Mouse (Mus musculus) neural tube, embryonic 14.5 days (tissue): ENCODE measurements around the gene Cggbp1. TPM values are rescaled to one million over a fixed set of nuclear protein-coding genes. Genes with fewer than 3 reads are reported as not detected.

Experiments used
- ATAC-seq: fragments of 200-750 bp; cut with Nextera tagmentation; 2 replicates; pipeline ENCODE4 v1.8.0; 2017; ENCODE audit warnings: low read depth, mild to moderate bottlenecking, moderate TSS enrichment, moderate library complexity
- H3K27ac ChIP-seq: fragments of 300-500 bp; sonication (generic); 2 replicates; pipeline ENCODE4 v1.5.1; 2014; ENCODE audit warnings: low read depth, mild to moderate bottlenecking, control low read depth, low read length, moderate library complexity, mixed read lengths
- H3K27me3 ChIP-seq: fragments of 300-500 bp; sonication (generic); 2 replicates; pipeline ENCODE4 v1.6.1; 2014; ENCODE audit warnings: low read length; ENCODE audit not compliant: control insufficient read depth, insufficient read depth
- H3K36me3 ChIP-seq: fragments of 300-500 bp; sonication (generic); 2 replicates; pipeline ENCODE4 v1.6.1; 2014; ENCODE audit warnings: low read length, mixed read lengths; ENCODE audit not compliant: control insufficient read depth, insufficient read depth
- H3K4me1 ChIP-seq: fragments of 300-500 bp; sonication (generic); 2 replicates; pipeline ENCODE4 v1.6.1; 2014; ENCODE audit warnings: low read length; ENCODE audit not compliant: control insufficient read depth, insufficient read depth
- H3K4me2 ChIP-seq: fragments of 300-500 bp; sonication (generic); 2 replicates; pipeline ENCODE4 v1.6.1; 2014; ENCODE audit warnings: mild to moderate bottlenecking, low read depth, low read length, control low read depth
- H3K4me3 ChIP-seq: fragments of 300-500 bp; sonication (generic); 2 replicates; pipeline ENCODE4 v1.5.1; 2014; ENCODE audit warnings: low read depth, low read length, control low read depth, mixed read lengths
- H3K9ac ChIP-seq: fragments of 300-500 bp; sonication (generic); replicated peaks from 2 replicates; pipeline ENCODE4 v1.6.1; 2014; ENCODE audit warnings: low read depth, mild to moderate bottlenecking, control low read depth, low read length, mixed read lengths
- H3K9me3 ChIP-seq: fragments of 300-500 bp; sonication (generic); 2 replicates; pipeline ENCODE4 v1.6.1; 2016; ENCODE audit warnings: low read length; ENCODE audit not compliant: control insufficient read depth
- WGBS: fragments of 180-500 bp; shearing (Covaris S2); extraction: QIAGEN DNeasy Blood & Tissue Kit; methylation state at CpG from one replicate; pipeline ENCODE4 v1.1.7; 2014; 5-methylcytosine and 5-hydroxymethylcytosine counted together
- polyA plus RNA-seq: library from polyadenylated mRNA; unstranded; fragments of >200 nt; fragmentation: Nextera tagmentation; extraction: Ambion mirVana; gene quantifications from 2 replicates; pipeline ENCODE4 v1.2.1, GENCODE M21; 2014

Cggbp1 gene
- polyA plus RNA-seq, 1 experiment from 2014 or later = 81.7 TPM

DNA sequence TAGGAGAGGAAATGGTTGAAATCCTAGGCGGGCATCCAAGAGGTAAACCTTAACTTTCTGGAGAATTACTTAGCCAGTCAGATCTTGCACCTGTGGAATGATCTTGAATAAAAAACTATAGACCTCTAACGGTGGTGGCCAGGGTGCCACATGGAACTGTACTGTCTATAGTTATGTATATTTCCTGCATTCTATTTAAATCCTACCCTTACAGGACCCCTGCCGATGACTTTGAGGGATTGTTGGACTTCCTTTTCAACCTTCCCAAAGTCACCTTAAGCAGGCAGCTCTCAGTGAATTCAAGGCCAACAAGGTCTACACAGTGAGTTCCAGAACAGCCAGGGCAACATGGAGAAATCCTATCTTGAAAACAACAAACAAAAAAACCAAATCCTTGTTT, 37.7 kb downstream of the Cggbp1 start:
- Histone ChIP-seq H3K27me3 (no peaks in the 10 kb centered on the region), H3K4me3 (no peak overlapping the region)
- no peak for ATAC-seq

GRCm38 (mm10) chr16:64899084-64899483, 47.3 kb downstream of the Cggbp1 start:
- no peaks in the 10 kb centered on the region for H3K27me3 ChIP-seq
- H3K36me3 ChIP-seq = no peaks in the 10 kb centered on the region
- no peak overlapping the region for H3K4me3 ChIP-seq
- H3K9me3 ChIP-seq = no peaks in the 10 kb centered on the region
- H3K27ac ChIP-seq = no peak overlapping the region
- H3K9ac ChIP-seq = no peak overlapping the region
- no peaks in the 10 kb centered on the region for H3K4me1 ChIP-seq
- no peak overlapping the region for H3K4me2 ChIP-seq
- no peak for ATAC-seq
- 82% methylated on average over 2 of the region's 2 CpGs for WGBS

More for the DNA sequence above, 37.7 kb downstream of the Cggbp1 start:
- 92% methylated on average over 3 of the region's 3 CpGs for WGBS
- Histone ChIP-seq H3K36me3 (no peaks in the 10 kb centered on the region), H3K4me2 (no peak overlapping the region), H3K4me1 (no peaks in the 10 kb centered on the region), H3K9ac (no peak overlapping the region), H3K27ac (no peak overlapping the region), H3K9me3 (no peaks in the 10 kb centered on the region)

DNA sequence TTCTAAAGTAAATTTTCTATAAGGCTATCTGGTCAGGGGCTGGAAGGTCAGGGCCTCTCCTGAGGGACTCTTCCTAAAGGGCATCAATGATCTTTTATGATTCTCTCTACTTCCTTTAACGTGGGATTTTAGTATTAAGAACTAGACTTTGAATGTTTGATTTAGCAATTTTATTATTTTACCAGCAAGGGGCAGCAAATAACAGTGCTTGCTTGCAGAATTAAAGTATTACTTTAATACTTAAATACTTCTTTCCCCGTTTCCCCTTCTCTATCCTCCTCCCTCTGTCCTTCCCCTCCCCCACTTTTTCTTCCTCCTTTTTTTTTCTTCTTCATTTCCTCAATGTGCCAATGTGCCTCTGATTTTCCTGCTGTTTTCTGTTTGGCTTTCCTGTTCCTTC, 51.5 kb downstream of the Cggbp1 start:
- no peak overlapping the region for H3K4me3 ChIP-seq
- H3K4me2 ChIP-seq = no peak overlapping the region
- no peaks in the 10 kb centered on the region for H3K27me3 ChIP-seq
- H3K4me1 ChIP-seq = no peaks in the 10 kb centered on the region
- WGBS = 47% methylated on average over 2 of the region's 2 CpGs
- H3K27ac ChIP-seq = no peak overlapping the region
- no peaks in the 10 kb centered on the region for H3K36me3 ChIP-seq
- H3K9ac ChIP-seq = no peak overlapping the region
- H3K9me3 ChIP-seq = no peaks in the 10 kb centered on the region
- ATAC-seq = no peak

DNA sequence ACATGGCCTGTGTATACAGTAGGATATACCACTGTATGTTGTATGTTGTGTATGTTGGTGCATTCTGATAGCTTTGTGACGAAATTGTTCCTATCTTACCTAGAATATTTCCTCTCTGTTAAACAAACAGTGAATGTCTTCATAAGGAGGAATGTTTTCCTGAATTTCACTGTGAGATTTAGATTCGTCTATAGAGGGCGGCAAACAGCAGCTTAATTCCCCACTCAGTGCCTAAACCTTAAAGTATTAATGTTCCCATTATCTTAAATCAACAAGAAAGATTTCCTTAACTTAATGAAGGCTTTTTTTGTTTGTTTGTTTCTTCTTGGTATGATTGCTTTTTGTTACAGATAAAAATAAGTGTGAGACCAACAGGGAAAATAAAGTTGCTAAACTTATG, 55.3 kb downstream of the Cggbp1 start:
- Histone ChIP-seq H3K27ac (no peak overlapping the region), H3K4me1 (no peaks in the 10 kb centered on the region), H3K4me2 (no peak overlapping the region), H3K9me3 (no peaks in the 10 kb centered on the region), H3K36me3 (no peaks in the 10 kb centered on the region), H3K27me3 (no peaks in the 10 kb centered on the region), H3K4me3 (no peak overlapping the region), H3K9ac (no peak overlapping the region)
- 46% methylated on average over 3 of the region's 3 CpGs for WGBS
- no peak; the same call in 1 of the 2 replicates for ATAC-seq

DNA sequence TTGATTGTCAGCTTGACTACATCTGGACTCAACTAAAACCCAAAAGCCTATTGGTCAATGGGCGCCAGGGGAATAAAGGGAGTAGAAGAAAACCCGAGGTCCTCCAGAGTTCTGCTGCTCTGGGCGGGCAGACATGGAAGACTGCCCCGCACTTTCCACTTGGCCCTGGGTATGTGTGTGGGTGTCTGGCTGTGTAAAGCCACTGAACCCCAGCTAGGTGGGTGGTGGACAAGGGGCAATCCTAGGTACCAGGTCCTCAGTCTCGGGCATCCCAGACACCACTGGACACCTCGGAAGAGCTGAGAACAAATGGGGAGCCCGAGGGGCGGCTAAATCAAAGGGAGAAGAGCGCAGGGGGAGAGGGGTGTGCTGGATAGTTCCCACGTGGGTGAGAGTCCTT, 57.0 kb downstream of the Cggbp1 start:
- H3K4me3 ChIP-seq = no peak overlapping the region
- H3K4me2 ChIP-seq = no peak overlapping the region
- H3K4me1 ChIP-seq = no peaks in the 10 kb centered on the region
- WGBS = 79% methylated on average over 10 of the region's 10 CpGs
- H3K27ac ChIP-seq = no peak overlapping the region
- no peaks in the 10 kb centered on the region for H3K36me3 ChIP-seq
- H3K9ac ChIP-seq = no peak overlapping the region
- no peaks in the 10 kb centered on the region for H3K9me3 ChIP-seq
- H3K27me3 ChIP-seq = no peaks in the 10 kb centered on the region
- no peak for ATAC-seq

Other genes with a start within 250 kb of the Cggbp1 start
- not detected in 2 replicates for gene Csnka2ip, start 249.6 kb upstream of the Cggbp1 start, polyA plus RNA-seq
- 21.3 and 22.6 TPM in 2 replicates for gene 4930453N24Rik, start 80.8 kb upstream of the Cggbp1 start, polyA plus RNA-seq
- 8.5 and 11.6 TPM in 2 replicates for gene Zfp654, start 344 bp upstream of the Cggbp1 start, polyA plus RNA-seq